Mouse (Mus musculus): ENCODE measurements around the gene 1110051M20Rik. TPM values are rescaled to one million over a fixed set of nuclear protein-coding genes. Genes with fewer than 3 reads are reported as not detected.
A peak's percentile ranks its signal among the peaks of the same experiment; 100 is the strongest.
"Not testable (repeated sequence)": the region's sequence is repeated elsewhere in the genome, so short reads cannot be mapped to it uniquely, and the experiment has no call there.

Gene 1110051M20Rik
- 100 to 1,000 TPM; 121 to 130 TPM for total RNA-seq (2021)

- DNase-seq = peak; percentile 88 to 89
Measured at GRCm38 (mm10) chr2:91444286-91444892, at the start of gene 1110051M20Rik. TSS of gene 1110051M20Rik (minus strand) at chr2:91444704.

- DNase-seq = no peak
Measured at GRCm38 (mm10) chr2:91493981-91494380, 49.5 kb upstream of the 1110051M20Rik start.

DNA sequence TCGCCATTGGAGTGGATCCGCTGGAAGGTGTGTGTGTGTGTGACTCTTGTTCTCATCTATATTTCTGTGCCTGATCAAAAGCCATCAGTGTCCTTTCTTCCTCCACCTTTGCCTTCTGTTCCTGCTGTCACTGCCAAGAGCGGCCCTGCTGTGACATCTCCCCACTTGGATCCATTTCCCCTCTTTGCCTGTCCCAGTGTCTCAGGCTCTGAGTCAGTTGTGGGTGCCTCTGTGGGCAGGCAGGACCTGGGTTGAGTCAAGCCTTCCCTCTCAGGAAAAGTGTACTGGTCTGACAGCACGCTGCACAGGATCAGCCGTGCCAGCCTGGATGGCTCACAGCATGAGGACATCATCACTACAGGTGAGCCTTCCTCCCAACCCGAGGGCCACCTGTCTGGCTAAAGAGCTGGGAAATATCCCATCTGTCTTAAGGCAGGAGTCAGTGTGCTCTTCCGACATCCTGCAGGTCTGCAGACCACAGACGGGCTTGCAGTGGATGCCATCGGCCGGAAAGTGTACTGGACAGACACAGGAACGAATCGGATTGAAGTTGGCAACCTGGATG, 47.6 kb upstream of the 1110051M20Rik start:
- DNase-seq = no peak

DNA sequence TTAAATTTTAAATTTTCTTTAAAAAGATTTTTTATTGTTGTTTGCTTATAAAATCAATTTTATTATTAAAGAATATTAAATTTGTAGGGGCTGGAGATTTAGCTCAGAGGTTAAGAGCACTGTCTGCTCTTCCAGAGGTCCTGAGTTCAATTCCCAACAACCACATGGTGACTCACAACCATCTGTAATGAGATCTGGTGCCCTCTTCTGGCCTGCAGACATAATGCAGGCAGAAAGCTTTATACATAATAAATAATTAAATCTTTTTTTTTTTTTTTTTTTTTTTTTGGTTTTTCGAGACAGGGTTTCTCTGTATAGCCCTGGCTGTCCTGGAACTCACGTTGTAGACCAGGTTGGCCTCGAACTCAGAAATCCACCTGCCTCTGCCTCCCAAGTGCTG, 42.8 kb upstream of the 1110051M20Rik start:
- not testable (repeated sequence) for DNase-seq

DNA sequence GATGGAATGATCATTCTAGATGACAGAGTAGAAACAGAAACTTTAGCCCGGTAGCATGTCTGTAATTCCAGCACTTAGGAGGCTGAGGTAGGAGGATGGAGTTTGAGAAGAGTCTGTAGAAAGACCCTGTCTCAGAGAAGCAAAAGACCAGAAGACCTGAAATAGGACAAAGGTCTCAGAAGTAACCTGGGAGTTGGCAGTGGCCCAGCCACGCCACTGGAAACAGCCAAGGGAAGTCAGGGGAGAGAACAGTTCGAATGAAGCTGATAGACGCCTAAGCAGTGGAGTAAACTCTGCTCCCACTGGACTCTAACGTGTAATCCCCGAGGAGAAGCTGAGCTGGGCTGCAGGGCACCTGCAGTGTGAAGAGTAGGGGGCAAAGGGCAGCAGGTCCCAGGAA, 40.8 kb upstream of the 1110051M20Rik start:
- DNase-seq = no peak

GRCm38 (mm10) chr2:91484698-91485097, 40.2 kb upstream of the 1110051M20Rik start:
- DNase-seq = no peak

GRCm38 (mm10) chr2:91480805-91481514, 36.5 kb upstream of the 1110051M20Rik start:
- DNase-seq = peak in 1 of 2 experiments; percentile 52

DNA sequence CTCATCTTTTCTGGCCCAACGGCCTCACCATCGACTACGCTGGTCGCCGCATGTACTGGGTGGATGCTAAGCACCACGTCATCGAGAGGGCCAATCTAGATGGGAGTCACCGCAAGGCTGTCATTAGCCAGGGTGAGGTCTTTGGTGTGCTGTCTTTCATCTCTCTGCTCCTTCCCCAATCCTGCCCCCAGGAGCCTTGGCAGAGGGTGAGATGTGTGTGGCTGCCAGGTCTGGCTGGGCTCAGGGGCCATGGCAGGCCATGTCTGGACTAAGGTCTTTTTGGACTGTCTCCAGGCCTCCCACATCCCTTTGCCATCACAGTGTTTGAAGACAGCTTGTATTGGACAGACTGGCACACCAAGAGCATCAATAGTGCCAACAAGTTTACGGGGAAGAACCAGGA, 35.9 kb upstream of the 1110051M20Rik start:
- no peak for DNase-seq

DNA sequence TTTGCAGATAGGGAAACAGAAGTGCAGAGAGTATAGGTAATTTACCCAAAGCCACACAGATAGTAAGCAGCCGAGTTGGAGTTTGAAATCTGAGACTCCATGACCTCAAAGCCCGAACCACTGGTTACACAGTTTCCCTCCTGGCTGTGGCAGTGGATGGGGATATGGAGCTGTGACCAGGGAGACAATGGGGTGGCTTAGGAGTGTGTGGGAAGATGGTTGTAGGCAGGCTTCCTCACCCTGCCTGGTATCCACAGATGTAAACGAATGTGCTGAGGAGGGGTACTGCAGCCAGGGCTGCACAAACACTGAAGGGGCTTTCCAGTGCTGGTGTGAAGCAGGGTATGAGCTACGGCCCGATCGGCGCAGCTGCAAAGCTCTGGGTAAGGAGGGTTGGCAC, 32.3 kb upstream of the 1110051M20Rik start:
- no peak for DNase-seq

- peak; percentile 16 to 41 for DNase-seq
Measured at GRCm38 (mm10) chr2:91476251-91476661, 31.8 kb upstream of the 1110051M20Rik start.

DNA sequence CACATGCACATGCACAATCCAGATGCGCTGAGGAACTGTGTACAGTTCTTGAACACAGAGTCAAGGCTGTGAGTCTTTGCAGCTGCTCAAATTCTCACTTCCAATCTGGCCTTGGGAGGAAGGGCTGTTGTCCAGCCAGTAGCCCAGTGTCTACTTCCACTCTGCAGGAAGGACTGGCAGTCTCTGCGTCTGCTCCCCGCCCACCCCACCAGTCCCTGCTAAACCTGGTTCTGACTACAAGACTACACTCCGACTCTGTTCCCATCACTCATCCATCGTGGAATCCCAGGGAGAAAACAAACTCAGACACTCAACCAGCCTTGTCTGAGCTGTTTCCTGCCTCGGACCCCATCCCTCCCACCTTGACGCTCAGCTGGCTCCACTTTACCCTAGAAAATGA, 31.3 kb upstream of the 1110051M20Rik start:
- no peak for DNase-seq

- peak; percentile 30 to 31 for DNase-seq
Measured at GRCm38 (mm10) chr2:91474358-91474757, 29.9 kb upstream of the 1110051M20Rik start.

DNA sequence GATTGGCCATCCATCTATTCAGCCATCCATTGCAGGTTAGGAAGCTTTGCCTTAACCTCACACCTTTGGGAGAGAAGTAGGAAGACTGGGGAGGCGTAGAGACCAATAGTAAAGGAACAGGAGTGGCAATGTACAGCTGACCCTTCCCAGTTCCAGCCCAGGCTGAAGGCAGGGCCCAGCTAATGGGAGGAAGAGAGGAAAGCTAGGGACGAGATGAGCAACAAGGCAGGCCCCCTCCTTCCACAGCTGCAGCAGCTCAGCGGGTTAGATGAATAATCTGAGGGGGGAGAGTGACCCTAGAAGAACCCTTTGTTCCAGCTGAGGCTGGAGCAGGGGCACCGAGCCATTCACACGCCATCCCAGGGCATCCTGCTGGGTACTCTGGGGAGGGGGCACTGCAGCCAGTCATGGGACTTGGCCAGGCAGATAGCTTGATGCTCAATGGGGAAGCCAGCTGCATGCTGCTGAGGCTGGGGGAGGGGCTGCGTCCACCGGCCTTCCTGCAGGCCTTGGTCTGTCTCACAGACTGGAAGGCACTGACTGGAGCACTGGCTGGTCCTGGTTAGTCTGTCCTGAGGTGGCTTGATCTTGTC, 25.6 kb upstream of the 1110051M20Rik start:
- peak; percentile 70 to 75 for DNase-seq

- no peak for DNase-seq
Measured at GRCm38 (mm10) chr2:91467613-91468012, 23.1 kb upstream of the 1110051M20Rik start.

GRCm38 (mm10) chr2:91465934-91466333, 21.4 kb upstream of the 1110051M20Rik start:
- no peak for DNase-seq

DNA sequence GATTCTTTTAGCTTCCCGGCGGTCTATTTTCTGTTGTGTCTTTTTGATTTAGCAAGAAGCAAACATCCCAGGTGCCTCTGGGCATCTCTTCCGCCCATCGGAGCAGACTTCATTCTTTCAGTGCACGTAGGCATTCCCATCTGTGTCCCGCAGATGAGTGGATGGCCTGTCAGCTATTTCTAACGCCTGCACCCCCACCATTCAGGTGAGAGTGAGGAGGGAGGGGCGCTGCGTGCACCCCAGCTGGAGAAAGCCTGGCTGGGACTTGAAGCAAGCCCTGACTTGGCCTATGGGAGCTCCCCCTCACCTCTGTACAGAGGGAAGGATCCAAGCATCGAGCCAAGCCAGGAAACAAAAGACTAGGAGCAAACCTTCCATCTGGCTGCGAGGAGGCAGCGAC, 18.2 kb upstream of the 1110051M20Rik start:
- DNase-seq = no peak

DNA sequence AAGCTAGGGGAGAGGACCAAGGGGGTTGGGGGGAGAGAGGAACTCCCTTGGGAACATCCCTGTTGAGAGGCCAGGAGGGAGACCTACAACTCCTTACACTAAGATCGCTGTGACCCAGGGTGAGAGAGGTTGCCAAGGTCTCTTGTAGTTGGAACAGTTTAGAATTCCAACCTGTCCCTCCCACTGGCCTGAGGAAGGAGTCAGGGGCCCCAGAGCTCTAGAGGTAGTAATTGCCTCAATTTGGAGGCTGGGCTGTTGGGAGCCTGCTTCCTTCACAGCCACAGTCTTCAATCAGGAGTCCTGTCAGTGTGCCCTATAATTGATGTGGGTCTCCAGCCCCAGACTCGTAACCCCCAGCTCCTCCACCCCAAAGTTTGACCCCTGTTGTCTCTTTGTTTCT, 17.7 kb upstream of the 1110051M20Rik start:
- no peak for DNase-seq

- no peak for DNase-seq
Measured at GRCm38 (mm10) chr2:91461341-91461740, 16.8 kb upstream of the 1110051M20Rik start.

DNA sequence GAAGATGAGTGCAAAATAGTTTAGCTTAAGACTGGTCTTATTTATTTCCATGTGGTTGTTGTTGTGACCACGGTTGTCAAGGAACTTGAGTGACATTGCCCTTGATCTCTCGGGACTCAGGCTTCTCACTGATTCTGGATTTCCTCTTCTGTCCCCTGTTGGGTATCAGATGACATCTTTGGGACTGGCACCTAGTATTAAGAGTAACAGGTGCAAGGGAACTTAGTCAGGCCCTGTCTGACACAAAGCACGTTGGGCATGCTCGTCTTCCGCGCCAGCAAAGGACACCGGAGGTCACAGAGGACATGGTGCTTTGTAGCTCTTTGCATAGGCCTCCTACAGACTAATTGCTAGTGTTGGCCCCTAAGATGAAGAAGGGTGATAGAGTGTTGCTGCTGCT, 16.3 kb upstream of the 1110051M20Rik start:
- no peak for DNase-seq

DNA sequence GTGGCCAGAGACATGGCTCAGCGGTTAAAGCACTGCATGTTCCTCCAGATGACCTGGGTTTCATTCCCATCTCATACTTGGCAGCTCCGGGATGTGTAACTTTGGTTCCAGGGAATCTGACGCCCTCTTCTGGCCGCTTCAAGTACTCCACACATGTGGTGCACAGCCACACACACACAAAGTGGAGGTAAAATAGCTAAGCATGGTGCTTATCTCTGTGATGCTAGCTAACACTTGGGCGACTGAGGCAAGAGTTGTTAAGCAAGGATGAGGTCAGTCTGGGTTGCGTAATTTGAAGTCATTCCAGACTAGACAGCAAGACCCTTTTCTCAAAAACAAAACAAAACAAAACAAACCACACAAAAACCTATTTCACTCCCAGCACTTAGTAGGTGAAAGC, 15.6 kb upstream of the 1110051M20Rik start:
- DNase-seq = no peak

- DNase-seq = peak in 1 of 2 experiments; percentile 26
Measured at GRCm38 (mm10) chr2:91458673-91459391, 14.3 kb upstream of the 1110051M20Rik start.

GRCm38 (mm10) chr2:91458252-91458672, 13.8 kb upstream of the 1110051M20Rik start:
- DNase-seq = peak; percentile 40
